Mouse (Mus musculus): Measurements from ENCODE around the gene Gm28919.
"Not testable (repeated sequence)": the region's sequence is repeated elsewhere in the genome, so short reads cannot be mapped to it uniquely, and the experiment has no call there.

Gm28919 gene

GRCm38 (mm10) chrY:6583246-6583645 lies at the start of gene Gm28919:
Gene Gm28919, plus strand, starts transcription at chrY:6583546.
- DNase-seq (ENCODE audit: low spot score in 2 of 2) = not testable (repeated sequence)

All from right cerebral cortex, adult 2 months (tissue).